Mouse (Mus musculus) limb, embryonic 15.5 days (tissue): Measurements from ENCODE around the gene Cd70. TPM values are rescaled to one million over a fixed set of nuclear protein-coding genes. Genes with fewer than 3 reads are reported as not detected.

ENCODE experiments used
- ATAC-seq: fragments of 200-750 bp; cut with Nextera tagmentation; 2 replicates; pipeline ENCODE4 v1.8.0; 2017; ENCODE audit warnings: low read depth, moderate TSS enrichment; ENCODE audit not compliant: insufficient number of reproducible peaks, low FRiP score, low TSS enrichment
- H3K27ac ChIP-seq: fragments of 300-500 bp; sonication (generic); 2 replicates; pipeline ENCODE4 v1.5.1; 2015; ENCODE audit warnings: moderate library complexity, mild to moderate bottlenecking, inconsistent platforms
- H3K27me3 ChIP-seq: fragments of 300-500 bp; sonication (generic); 2 replicates; pipeline ENCODE4 v1.6.1; 2015; ENCODE audit warnings: inconsistent platforms
- H3K36me3 ChIP-seq: fragments of 300-500 bp; sonication (generic); 2 replicates; pipeline ENCODE4 v1.6.1; 2015; ENCODE audit warnings: inconsistent platforms
- H3K4me1 ChIP-seq: fragments of 300-500 bp; sonication (generic); 2 replicates; pipeline ENCODE4 v1.6.1; 2015; ENCODE audit warnings: inconsistent platforms
- H3K4me2 ChIP-seq: fragments of 300-500 bp; sonication (generic); 2 replicates; pipeline ENCODE4 v1.6.1; 2015; ENCODE audit warnings: mild to moderate bottlenecking, inconsistent platforms
- H3K4me3 ChIP-seq: fragments of 300-500 bp; sonication (generic); 2 replicates; pipeline ENCODE4 v1.5.1; 2015; ENCODE audit warnings: mild to moderate bottlenecking, inconsistent platforms
- H3K9ac ChIP-seq: fragments of 300-500 bp; sonication (generic); 2 replicates; pipeline ENCODE4 v1.6.1; 2015; ENCODE audit warnings: inconsistent platforms
- H3K9me3 ChIP-seq: fragments of 300-500 bp; sonication (generic); 2 replicates; pipeline ENCODE4 v1.6.1; 2016; ENCODE audit warnings: inconsistent platforms
- whole genome bisulfite sequencing: fragments of 180-500 bp; shearing (Covaris S2); methylation state at CpG from one replicate; pipeline ENCODE4 v1.1.7; 2015; 5-methylcytosine and 5-hydroxymethylcytosine counted together
- polyA plus RNA-seq: library from polyadenylated mRNA; unstranded; fragments of >200 nt; fragmentation: Nextera tagmentation; extraction: Ambion mirVana; gene quantifications from 2 replicates; pipeline ENCODE4 v1.2.1, GENCODE M21; 2015

Cd70 gene
- not detected in 2 replicates for polyA plus RNA-seq

DNA sequence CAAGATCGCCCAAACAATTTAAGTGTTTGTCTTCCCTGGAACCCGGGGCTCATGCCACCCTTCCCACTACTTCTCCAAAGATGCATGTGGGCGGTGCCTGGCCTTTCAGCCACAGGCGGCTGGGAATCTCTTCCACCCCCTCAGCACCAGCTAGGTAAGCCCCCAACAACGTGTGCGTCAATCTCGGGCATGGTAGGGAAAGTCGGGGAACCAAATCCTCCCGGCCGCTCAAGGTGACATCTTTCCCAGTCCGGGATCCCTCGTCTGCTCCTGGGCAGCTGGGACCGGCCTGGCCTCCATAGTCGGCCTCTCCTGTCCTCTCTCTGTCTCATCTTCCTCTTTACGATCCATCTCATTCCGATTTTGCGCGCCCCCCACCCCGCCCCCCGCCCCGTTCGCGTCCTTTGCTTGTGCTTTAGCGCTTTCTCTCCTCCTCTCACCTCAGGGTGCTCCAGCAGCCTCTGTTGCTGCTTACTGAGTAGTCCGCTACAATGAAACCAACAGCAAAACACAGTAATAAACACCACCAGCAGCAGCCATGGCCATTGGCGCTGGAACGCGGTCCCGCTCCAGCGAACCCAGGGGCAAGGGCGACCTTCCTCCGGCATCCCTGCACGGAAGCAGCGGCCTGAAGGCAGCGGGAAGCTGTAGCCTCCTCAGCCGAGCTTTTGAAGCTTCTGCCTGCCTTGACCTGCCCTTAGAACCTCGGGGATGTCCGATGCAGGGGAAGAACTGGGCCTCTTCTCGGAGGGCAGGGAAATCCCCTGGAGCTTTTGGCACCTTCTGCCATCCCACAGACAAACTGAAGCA is at the start of gene Cd70:
TSS of gene Cd70 (minus strand) at position 784 of the 810 bp plus-strand sequence.
- 2% methylated on average over 39 of the region's 39 CpGs for WGBS
- Histone ChIP-seq H3K4me3 (peak within 1 kb of the TSS; percentile 24), H3K4me2 (peak within 1 kb of the TSS; percentile 42), H3K27ac (no peak within 1 kb of the TSS), H3K27me3 (peaks cover 53% of the 10 kb centered on the region), H3K9me3 (no peaks in the 10 kb centered on the region), H3K36me3 (no peaks in the 10 kb centered on the region), H3K9ac (no peak within 1 kb of the TSS), H3K4me1 (peaks cover 3% of the 10 kb centered on the region)
- ATAC-seq, result no peak

DNA sequence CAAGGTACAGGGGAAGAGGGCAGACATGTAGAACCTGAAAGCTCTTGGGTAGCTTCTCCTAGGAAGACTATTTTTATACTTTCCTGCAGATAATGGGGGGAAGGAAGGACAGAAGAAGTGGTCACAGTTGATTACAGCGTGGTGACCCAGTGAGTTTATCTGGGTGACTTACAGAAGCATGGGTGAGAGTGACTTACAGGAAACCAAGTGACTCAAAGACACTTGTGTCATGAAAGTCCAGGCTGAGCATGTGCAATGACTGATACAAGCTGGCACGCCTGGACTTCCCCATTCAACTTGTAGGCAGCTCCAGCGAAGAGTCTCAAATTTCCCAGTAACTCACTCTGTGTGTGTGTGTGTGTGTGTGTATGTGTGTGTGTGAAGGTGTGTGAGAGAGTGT is 48.7 kb upstream of the Cd70 start:
- Histone ChIP-seq H3K36me3 (no peaks in the 10 kb centered on the region), H3K27ac (no peak overlapping the region), H3K4me3 (no peak overlapping the region), H3K9ac (no peak overlapping the region), H3K4me2 (no peak overlapping the region), H3K9me3 (no peaks in the 10 kb centered on the region), H3K4me1 (no peaks in the 10 kb centered on the region), H3K27me3 (no peaks in the 10 kb centered on the region)
- ATAC-seq, result no peak
- WGBS, result 77% methylated on average over 3 of the region's 3 CpGs

DNA sequence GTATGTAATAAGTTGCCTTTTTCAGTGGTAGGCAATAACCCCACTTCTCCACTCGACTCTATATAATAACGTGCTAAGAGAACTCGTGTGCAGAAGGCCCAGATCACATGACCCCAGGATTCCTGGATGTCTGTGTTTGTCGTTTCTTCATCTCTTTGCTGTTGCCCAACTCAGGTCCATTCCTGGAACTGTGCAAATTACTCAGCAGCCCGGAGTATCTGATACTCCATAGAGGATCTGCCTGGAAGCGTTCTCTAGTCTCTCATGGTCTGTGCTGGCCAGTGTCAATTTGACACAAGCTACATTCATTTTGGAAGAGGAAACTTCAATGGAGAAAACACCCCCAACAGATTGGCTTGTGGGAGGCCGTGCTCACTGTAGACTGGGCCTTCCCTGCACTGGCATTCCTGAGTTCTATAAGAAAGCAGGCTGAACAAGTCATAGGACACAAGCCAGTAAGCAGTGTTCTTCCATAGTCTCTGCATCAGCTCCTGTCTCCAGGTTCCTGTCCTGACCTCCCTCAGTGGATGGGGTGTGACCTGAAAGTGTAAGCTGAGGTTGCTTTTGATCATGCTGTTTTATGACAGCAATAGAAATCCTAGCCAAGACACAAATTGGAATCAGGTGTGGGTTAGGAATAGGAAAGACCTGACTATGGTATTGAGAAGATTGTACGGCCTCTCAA is 45.9 kb upstream of the Cd70 start:
- no peaks in the 10 kb centered on the region for H3K4me1 ChIP-seq
- H3K4me3 ChIP-seq, result no peak overlapping the region
- no peaks in the 10 kb centered on the region for H3K36me3 ChIP-seq
- no peak for ATAC-seq
- no peak overlapping the region for H3K9ac ChIP-seq
- WGBS, result 60% methylated on average over 8 of the region's 8 CpGs
- no peak overlapping the region for H3K4me2 ChIP-seq
- H3K9me3 ChIP-seq, result no peaks in the 10 kb centered on the region
- H3K27me3 ChIP-seq, result 0 out of 2 replicates have a peak, but pooled peaks cover 2% of the 10 kb centered on the region
- no peak overlapping the region for H3K27ac ChIP-seq

DNA sequence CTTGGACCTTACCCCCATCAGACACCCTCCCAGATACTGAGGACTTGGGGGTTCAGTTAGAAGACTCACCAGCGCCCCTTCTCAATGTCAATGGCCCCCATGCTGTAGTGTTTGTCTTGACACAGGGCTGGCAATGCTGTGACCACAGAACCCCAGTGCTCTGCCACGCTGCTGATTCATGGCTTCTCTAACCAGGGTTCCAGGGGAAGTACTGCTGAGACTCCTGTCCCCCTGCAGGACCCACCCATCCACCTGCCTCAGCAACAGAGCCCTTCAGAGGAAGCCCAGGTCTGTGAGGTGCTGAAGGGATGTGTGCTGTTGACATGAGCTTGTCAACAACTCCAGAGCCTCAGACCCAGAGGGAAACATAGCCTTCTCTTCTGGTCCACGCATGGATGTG is 45.2 kb upstream of the Cd70 start:
- no peak overlapping the region for H3K9ac ChIP-seq
- WGBS, result 84% methylated on average over 3 of the region's 3 CpGs
- ATAC-seq, result no peak

DNA sequence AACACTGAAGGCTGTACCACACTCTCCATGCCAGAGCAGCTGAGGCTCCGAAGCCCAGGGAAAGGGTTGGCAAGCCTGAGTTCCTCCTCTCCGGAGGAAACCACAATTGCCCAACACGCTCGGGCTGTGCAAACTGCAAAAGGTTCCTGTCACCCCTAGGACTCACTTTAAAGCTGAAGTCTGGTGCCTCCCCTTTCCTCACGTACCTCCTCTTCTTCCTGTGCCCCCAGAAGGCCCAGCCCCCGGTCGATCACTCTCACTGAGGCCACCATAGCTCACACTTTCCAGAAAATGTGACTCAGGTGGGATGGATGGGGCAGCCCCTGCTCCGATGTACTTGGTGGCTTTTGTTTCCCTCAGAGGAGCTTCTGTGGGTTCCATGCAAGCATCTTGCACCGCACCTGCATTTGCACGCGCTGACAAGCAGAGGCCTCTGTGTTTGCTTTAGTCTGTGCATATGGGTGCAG is 44.5 kb upstream of the Cd70 start, which contains the start of gene Tnfsf14:
TSS of gene Tnfsf14 (minus strand) at position 137 of the 467 bp plus-strand sequence.
- Histone ChIP-seq H3K9me3 (no peaks in the 10 kb centered on the region), H3K4me3 (no peak within 1 kb of the TSS), H3K27me3 (0 out of 2 replicates have a peak, but pooled peaks cover 2% of the 10 kb centered on the region), H3K4me1 (no peaks in the 10 kb centered on the region), H3K36me3 (no peaks in the 10 kb centered on the region), H3K4me2 (no peak within 1 kb of the TSS), H3K9ac (no peak within 1 kb of the TSS), H3K27ac (no peak within 1 kb of the TSS)
- WGBS, result 73% methylated on average over 11 of the region's 11 CpGs
- no peak for ATAC-seq

More for the DNA sequence above, 45.2 kb upstream of the Cd70 start:
- Histone ChIP-seq H3K9me3 (no peaks in the 10 kb centered on the region), H3K4me1 (no peaks in the 10 kb centered on the region), H3K27ac (no peak overlapping the region), H3K36me3 (no peaks in the 10 kb centered on the region), H3K4me2 (no peak overlapping the region), H3K4me3 (no peak overlapping the region), H3K27me3 (0 out of 2 replicates have a peak, but pooled peaks cover 2% of the 10 kb centered on the region)

DNA sequence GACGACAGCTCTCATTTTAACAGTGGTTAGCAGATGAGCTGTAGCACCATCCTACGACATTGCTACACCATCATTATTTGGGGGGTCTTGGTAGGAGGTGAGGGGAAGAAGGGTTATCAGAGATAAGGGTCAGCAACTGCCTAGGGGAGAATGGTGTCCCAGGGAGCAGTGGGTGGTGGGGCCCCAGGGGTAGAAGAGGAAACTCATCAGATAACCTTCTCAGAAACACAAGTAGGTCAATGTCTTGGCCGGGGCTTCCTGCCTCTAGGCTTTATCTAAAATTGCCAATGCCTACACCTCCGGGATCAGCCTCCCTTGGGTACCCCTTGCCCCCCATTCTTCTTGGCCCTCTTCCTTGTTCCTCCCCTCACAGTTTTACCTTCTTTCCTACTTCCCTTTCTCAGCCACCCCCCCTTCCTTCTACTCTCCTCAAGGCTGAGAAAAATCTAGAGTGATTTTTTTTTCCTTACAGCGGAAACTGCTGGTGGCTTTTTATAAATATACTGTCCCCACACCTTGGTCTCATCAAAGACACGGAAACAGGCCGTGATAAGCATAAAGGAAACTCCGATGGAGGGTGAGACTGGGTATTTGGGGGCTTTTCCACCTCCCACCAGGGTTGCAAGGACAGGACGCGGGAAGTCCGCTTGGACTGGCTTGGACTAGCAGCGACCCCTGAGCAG is 39.1 kb upstream of the Cd70 start:
- ATAC-seq, result no peak
- 81% methylated on average over 12 of the region's 12 CpGs for WGBS
- Histone ChIP-seq H3K9ac (no peak overlapping the region), H3K4me2 (no peak overlapping the region), H3K4me3 (no peak overlapping the region), H3K27me3 (0 out of 2 replicates have a peak, but pooled peaks cover 2% of the 10 kb centered on the region), H3K4me1 (no peaks in the 10 kb centered on the region), H3K9me3 (no peaks in the 10 kb centered on the region), H3K27ac (no peak overlapping the region), H3K36me3 (no peaks in the 10 kb centered on the region)

DNA sequence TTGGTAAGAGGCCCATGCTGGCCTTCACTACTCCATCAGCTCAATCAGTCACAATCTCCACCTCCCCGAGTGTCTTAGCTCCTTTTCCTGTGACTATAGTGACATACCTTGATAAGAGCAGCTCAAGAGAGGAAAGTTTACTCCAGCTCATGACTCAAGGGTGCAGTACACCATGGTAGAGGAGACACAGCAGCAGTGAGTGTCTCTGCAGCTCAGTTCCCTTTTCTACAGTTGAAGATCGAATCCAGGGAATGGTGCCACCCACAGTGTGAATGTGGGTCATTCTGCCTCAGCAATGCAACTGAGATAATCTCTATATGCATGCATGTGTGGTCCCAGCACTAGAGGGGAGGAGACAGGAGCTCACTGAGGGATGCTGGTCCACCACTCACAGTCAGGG is 36.1 kb upstream of the Cd70 start:
- no peaks in the 10 kb centered on the region for H3K36me3 ChIP-seq
- H3K4me2 ChIP-seq, result no peak overlapping the region
- no peak overlapping the region for H3K4me3 ChIP-seq
- no peak overlapping the region for H3K9ac ChIP-seq
- 0 out of 2 replicates have a peak, but pooled peaks cover 2% of the 10 kb centered on the region for H3K27me3 ChIP-seq
- H3K4me1 ChIP-seq, result no peaks in the 10 kb centered on the region
- no peaks in the 10 kb centered on the region for H3K9me3 ChIP-seq
- WGBS, result 78% methylated on average over 2 of the region's 2 CpGs
- no peak overlapping the region for H3K27ac ChIP-seq
- ATAC-seq, result no peak

DNA sequence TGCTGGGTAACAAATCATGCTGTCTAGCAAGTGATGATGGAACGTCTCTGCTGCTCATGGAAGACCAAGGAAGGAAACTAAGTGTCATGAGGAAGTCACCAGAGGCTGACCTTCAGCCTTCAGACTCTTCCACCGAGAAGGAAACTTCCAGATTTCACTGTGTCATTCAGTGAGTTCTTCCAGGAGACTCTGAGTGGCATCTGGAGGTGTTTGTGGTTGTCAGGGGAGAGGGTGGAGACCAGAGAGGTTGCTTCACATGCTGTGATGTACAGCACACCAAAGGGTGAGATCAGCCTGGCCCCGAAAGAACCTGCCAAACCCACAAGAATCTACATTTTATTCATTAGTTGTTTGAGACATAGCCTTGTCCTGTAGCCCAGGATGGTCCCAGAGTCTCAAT is 33.3 kb upstream of the Cd70 start:
- no peaks in the 10 kb centered on the region for H3K36me3 ChIP-seq
- no peaks in the 10 kb centered on the region for H3K27me3 ChIP-seq
- ATAC-seq, result no peak
- no peaks in the 10 kb centered on the region for H3K9me3 ChIP-seq
- H3K4me1 ChIP-seq, result no peaks in the 10 kb centered on the region
- WGBS, result 56% methylated on average over 3 of the region's 3 CpGs
- no peak overlapping the region for H3K4me2 ChIP-seq
- no peak overlapping the region for H3K27ac ChIP-seq
- H3K4me3 ChIP-seq, result no peak overlapping the region
- no peak overlapping the region for H3K9ac ChIP-seq

DNA sequence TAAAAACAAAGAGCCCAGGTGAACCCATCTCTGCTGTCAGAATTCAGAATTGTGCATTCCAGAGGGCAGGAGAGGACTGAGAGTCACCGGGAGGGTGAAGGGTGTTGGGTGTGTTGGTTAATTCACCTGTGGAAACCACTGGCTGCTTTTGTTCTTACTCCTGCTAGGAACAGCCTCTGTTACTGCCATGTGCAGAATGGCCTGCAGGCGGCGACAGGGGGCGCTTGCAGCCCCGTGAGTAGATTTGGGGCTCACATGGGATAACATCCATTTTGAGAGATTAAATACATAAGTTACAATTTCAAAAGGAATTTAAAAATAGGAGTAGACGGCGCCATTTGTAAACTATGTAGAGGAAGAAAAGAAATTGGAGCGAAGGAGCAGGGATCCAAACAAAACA is 30.8 kb upstream of the Cd70 start:
- Histone ChIP-seq H3K36me3 (no peaks in the 10 kb centered on the region), H3K9me3 (no peaks in the 10 kb centered on the region), H3K9ac (no peak overlapping the region), H3K4me2 (no peak overlapping the region), H3K27ac (no peak overlapping the region), H3K27me3 (no peaks in the 10 kb centered on the region), H3K4me1 (no peaks in the 10 kb centered on the region), H3K4me3 (no peak overlapping the region)
- no peak for ATAC-seq
- 35% methylated on average over 8 of the region's 8 CpGs for WGBS

DNA sequence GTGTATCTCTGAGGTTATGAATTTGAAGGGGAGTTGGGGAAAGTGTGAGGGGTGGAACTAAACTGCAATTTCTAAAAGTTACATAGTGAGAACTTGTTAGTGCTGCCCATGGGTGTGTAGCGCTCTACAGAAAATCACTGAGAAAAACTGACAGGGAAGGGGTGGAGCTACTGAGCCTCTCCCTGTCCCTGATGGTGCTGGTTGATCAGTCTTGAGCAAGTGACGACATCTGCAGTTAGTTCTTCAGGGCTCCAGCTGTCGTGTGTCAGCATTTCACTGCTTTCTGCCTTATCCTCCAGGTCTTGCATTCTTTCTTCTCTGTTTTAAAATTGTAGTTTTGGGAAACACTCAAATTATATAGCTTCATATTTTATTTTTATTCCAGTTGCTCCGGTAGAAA is 23.8 kb upstream of the Cd70 start:
- no peak overlapping the region for H3K9ac ChIP-seq
- no peaks in the 10 kb centered on the region for H3K36me3 ChIP-seq
- WGBS, result 51% methylated on average over 4 of the region's 4 CpGs
- H3K27me3 ChIP-seq, result no peaks in the 10 kb centered on the region
- H3K4me1 ChIP-seq, result no peaks in the 10 kb centered on the region
- H3K9me3 ChIP-seq, result no peaks in the 10 kb centered on the region
- no peak overlapping the region for H3K4me3 ChIP-seq
- ATAC-seq, result no peak
- H3K27ac ChIP-seq, result no peak overlapping the region
- no peak overlapping the region for H3K4me2 ChIP-seq

DNA sequence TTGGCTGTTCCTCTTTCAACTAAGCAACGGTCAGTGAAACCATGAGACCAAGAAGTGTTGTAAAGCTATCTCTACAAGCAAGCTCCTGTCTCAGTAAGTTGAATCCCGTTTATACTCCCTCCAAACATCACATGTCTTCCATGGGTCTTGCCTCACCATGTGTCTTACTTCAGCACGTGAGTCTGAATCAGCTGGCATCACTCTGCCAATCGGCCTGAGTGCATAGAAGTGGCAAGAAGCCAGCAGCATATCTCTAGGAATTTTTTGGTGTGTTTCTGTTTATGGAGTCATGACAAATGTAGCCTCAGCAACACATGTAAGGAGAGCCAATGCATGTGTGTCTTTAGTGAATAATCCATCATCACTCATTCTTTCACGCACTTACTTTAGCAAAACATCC is 22.8 kb upstream of the Cd70 start:
- no peaks in the 10 kb centered on the region for H3K9me3 ChIP-seq
- 70% methylated on average over 5 of the region's 5 CpGs for WGBS
- H3K4me2 ChIP-seq, result no peak overlapping the region
- ATAC-seq, result no peak
- no peak overlapping the region for H3K9ac ChIP-seq
- H3K27ac ChIP-seq, result no peak overlapping the region
- no peaks in the 10 kb centered on the region for H3K27me3 ChIP-seq
- H3K4me3 ChIP-seq, result no peak overlapping the region
- H3K4me1 ChIP-seq, result no peaks in the 10 kb centered on the region
- H3K36me3 ChIP-seq, result no peaks in the 10 kb centered on the region
